Mouse (Mus musculus) lung, adult 2 months (tissue): ENCODE measurements at regions not wholly inside any gene's neighbourhood (a gene's known extent, or its start where the extent isn't known, plus 50 kb on each side); places are given as distances from the start of the nearest gene placed in this dataset.

Experiments
- CTCF ChIP-seq: fragments of 200-500 bp; IDR thresholded peaks from 2 replicates; pipeline ENCODE4 v1.5.1; 2011; ENCODE audit warnings: mild to moderate bottlenecking, low read length, control low read depth; ENCODE audit not compliant: insufficient read depth
- POLR2A ChIP-seq: fragments of 200-500 bp; IDR thresholded peaks from 2 replicates; pipeline ENCODE4 v1.6.1; 2011; ENCODE audit warnings: low read depth, mild to moderate bottlenecking, control low read depth, low read length, borderline replicate concordance; ENCODE audit errors: extremely low read depth

GRCm38 (mm10) chr7:73135786-73136185, 239.5 kb upstream of the Rgma start:
- TF ChIP-seq POLR2A = no peak
- no peak for TF ChIP-seq CTCF
